Mouse (Mus musculus): Measurements from ENCODE around the gene Olfr1226.
"Not testable (repeated sequence)": the region's sequence is repeated elsewhere in the genome, so short reads cannot be mapped to it uniquely, and the experiment has no call there.

Gene Olfr1226

GRCm38 (mm10) chr2:89199948-89200347 is at the start of gene Olfr1226:
Gene Olfr1226, minus strand, starts transcription at chr2:89200048.
- no peak for DNase-seq

DNA sequence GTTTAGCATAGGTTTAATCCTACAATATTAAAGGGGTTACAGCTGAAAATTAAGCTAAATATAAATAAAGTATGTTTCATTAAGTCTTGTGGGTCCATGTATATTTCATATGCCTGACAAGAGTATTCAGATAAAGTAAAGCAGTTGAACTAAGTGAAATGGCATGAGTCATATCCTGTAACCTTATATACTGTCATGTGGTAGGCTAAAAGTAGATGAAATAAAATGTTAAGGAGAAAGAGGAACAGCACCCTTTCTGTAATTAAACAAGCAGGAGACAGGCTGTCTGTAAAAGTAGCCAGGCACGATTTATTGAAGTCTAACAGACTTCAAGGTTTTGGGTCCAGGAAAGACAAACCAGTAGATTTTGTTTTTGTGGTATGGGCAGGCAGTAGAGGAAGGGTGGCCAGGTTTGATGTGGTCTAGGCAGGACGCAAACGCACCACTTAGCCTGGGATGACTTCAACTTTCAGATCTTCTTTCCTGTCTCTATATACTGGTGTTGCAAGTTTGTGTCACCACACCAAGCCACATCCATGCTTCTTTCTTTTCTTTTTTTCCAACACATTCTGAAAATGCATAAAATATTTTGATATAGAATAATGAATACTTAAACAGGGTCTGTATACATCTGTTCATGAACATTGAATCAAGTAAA is 3.4 kb downstream of the Olfr1226 start:
- no peak for DNase-seq

DNA sequence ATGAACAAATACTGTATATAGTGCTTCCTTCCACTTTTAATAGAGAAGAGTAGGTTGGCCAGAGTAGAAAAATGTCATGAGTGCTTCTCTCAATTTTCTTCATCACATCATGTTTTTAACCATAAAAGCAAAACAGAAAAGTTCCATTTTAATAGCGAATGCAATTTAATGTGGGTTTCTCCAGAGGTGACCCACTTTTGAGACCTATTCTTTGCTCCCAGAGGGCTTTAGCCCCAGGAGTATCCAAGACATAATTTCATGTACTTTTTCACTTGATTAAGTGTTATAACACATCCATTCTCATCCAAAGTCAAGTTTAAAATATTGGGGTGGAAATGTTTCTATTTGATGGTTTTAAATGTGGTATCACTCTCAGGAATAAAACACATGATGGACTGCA is 25.3 kb downstream of the Olfr1226 start, which contains the start of gene Olfr1225:
Gene Olfr1225, minus strand, starts transcription at position 101 of the 400 bp plus-strand sequence.
- no peak for DNase-seq

DNA sequence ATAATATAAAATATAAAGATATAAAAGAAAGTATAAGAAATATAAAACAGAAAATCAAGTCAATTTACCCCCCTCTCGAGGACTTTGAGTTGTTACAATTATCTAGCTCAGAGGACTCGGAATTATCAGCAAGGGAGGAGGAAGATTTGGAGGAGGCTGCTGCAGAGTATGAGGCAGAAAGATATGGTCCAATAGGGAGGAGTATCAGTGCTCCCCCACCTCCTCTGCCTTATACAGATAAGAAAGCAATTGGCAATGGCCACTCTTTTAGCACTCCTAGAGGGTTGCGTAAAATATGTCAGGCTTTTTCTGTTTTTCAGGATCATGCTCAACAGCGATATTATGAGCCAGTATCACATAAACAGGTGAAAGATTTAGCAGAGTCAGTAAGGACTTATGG is 35.1 kb downstream of the Olfr1226 start:
- DNase-seq, result not testable (repeated sequence)

DNA sequence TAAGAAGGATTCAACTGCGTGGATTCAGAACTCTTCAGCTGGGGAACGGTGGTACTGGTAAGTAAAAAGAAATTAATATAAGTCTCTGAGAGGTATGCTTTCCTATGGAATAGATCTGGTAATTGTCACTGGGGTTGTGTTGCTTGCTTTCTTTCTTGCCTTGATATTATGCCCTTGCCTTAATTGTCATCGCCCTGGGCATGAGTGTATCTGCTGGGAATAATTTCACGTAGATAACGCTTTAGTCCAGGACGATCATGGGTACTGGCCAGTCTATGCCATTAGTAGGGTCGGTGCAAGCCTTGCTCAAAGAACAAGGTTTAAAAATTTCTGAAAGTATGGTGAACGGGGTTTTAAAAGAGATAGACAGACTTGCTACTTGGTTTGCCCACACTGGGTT is 35.9 kb downstream of the Olfr1226 start, which contains the start of gene Olfr1224-ps1:
Gene Olfr1224-ps1, minus strand, starts transcription at position 101 of the 400 bp plus-strand sequence.
- not testable (repeated sequence) for DNase-seq

DNA sequence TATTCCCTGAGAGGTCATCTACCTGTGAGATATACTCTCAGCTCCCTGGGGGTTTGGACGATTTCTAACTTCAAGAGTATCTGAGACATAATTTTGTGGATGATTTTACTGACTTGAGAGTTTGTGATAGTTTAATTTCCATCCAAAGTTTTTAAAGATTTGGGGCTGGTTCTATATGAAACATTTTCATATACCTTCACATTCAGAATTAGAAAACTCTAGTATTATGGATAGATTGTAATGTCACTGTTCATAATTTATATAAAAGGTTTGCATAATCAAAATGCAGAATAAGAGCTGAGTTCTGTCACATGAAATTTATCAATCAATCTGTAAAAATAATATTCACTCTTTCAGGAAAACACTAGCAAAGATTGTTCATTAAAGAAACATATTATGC is 48.4 kb downstream of the Olfr1226 start, which contains the start of gene Olfr1223:
Gene Olfr1223, minus strand, starts transcription at position 101 of the 400 bp plus-strand sequence.
- DNase-seq, result no peak

All from kidney, postnatal 25 days (tissue).